Mouse (Mus musculus) intestine, embryonic 16.5 days (tissue): ENCODE measurements around the gene Nfat5. TPM values are rescaled to one million over a fixed set of nuclear protein-coding genes. Genes with fewer than 3 reads are reported as not detected.

Source experiments
- ATAC-seq: fragments of 200-750 bp; cut with Nextera tagmentation; 2 replicates; pipeline ENCODE4 v1.8.0; 2017; ENCODE audit warnings: moderate TSS enrichment, moderate library complexity
- H3K27ac ChIP-seq: fragments of 300-500 bp; sonication (generic); 2 replicates; pipeline ENCODE4 v1.5.1; 2014; ENCODE audit warnings: mild to moderate bottlenecking, low read length
- H3K27me3 ChIP-seq: fragments of 300-500 bp; sonication (generic); replicated peaks from 2 replicates; pipeline ENCODE4 v1.6.1; 2014; ENCODE audit warnings: low read length, control low read depth, mixed read lengths; ENCODE audit not compliant: control insufficient read depth, insufficient read depth
- H3K36me3 ChIP-seq: fragments of 300-500 bp; sonication (generic); 2 replicates; pipeline ENCODE4 v1.6.1; 2014; ENCODE audit warnings: low read length, control low read depth; ENCODE audit not compliant: control insufficient read depth, insufficient read depth
- H3K4me1 ChIP-seq: fragments of 300-500 bp; sonication (generic); 2 replicates; pipeline ENCODE4 v1.6.1; 2014; ENCODE audit warnings: low read length, control low read depth, mixed read lengths; ENCODE audit not compliant: control insufficient read depth, insufficient read depth
- H3K4me2 ChIP-seq: fragments of 300-500 bp; sonication (generic); 2 replicates; pipeline ENCODE4 v1.6.1; 2014; ENCODE audit warnings: low read depth, low read length, control low read depth
- H3K4me3 ChIP-seq: fragments of 300-500 bp; sonication (generic); 2 replicates; pipeline ENCODE4 v1.5.1; 2014; ENCODE audit warnings: mild to moderate bottlenecking, low read length
- H3K9ac ChIP-seq: fragments of 300-500 bp; sonication (generic); 2 replicates; pipeline ENCODE4 v1.6.1; 2014; ENCODE audit warnings: low read depth, low read length
- H3K9me3 ChIP-seq: fragments of 300-500 bp; sonication (generic); 2 replicates; pipeline ENCODE4 v1.6.1; 2016; ENCODE audit warnings: low read length, control low read depth; ENCODE audit not compliant: control insufficient read depth
- WGBS: fragments of 180-500 bp; shearing (Covaris S2); extraction: QIAGEN DNeasy Blood & Tissue Kit; methylation state at CpG from one replicate; pipeline ENCODE4 v1.1.7; 2014; 5-methylcytosine and 5-hydroxymethylcytosine counted together
- polyA plus RNA-seq: library from polyadenylated mRNA; unstranded; fragments of >200 nt; fragmentation: Nextera tagmentation; extraction: Ambion mirVana; gene quantifications from 2 replicates; pipeline ENCODE4 v1.2.1, GENCODE M21; 2015

Nfat5 gene
- polyA plus RNA-seq, 1 experiment from 2014 or later, result 5.9 TPM

DNA sequence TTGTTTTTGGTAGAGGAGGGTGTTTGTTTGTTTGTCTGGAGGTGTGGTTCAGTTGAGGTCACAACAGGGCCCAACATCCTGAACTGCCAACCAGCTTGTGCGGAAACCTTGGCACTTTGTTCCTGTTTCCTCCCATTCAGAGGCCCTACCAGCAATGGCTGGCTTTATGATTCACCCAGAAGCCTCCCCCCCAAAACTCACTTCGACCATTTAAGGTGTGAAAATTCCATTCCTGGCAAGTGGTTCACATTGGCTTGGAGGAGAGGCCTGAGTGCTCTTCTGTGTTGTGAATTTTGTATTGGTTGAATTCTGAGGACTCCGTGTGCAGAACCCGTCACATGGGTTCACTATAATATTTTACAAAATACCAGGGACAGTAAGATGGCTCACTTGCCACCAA, 32.1 kb upstream of the Nfat5 start:
- Histone ChIP-seq H3K4me1 (no peaks in the 10 kb centered on the region), H3K4me3 (no peak overlapping the region), H3K4me2 (no peak overlapping the region), H3K27me3 (no peaks in the 10 kb centered on the region), H3K27ac (no peak overlapping the region), H3K9ac (no peak overlapping the region), H3K9me3 (no peaks in the 10 kb centered on the region), H3K36me3 (no peaks in the 10 kb centered on the region)
- 77% methylated on average over 4 of the region's 4 CpGs for WGBS
- ATAC-seq, result no peak

DNA sequence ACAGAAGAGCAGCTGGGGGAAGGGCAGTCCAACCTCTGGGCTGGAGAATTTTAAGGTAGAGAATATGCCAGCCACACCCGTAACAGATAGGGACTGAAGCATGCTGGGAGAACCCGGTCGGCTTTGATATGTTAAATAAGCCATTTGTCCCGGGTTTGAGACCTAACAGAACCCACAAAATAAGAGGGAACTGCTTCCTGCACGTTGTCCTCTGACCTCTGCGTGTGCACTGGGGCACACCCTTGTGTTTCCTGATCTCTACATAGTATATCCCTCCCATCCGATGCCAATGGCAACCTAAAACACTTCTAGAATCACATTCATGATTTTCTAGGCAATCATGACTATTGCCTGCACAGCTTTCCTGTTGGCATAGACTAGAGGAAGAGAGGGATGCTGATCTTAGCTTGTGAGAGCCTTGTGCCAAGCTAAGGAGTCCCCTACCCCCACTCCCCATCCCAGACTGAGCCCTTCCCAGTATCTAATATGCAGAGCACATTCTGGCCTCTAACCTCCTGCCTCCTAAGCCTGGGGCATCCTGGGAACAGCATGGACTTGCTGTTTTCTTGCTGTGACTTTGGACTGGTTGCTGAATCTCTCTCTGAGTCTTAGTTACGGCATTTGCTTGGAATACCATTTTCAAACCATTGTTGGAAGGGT, 31.1 kb upstream of the Nfat5 start:
- 75% methylated on average over 8 of the region's 8 CpGs for WGBS
- no peaks in the 10 kb centered on the region for H3K36me3 ChIP-seq
- H3K4me3 ChIP-seq, result no peak overlapping the region
- no peak overlapping the region for H3K9ac ChIP-seq
- H3K27ac ChIP-seq, result no peak overlapping the region
- H3K4me2 ChIP-seq, result no peak overlapping the region
- no peaks in the 10 kb centered on the region for H3K9me3 ChIP-seq
- no peaks in the 10 kb centered on the region for H3K27me3 ChIP-seq
- no peak for ATAC-seq
- no peaks in the 10 kb centered on the region for H3K4me1 ChIP-seq

DNA sequence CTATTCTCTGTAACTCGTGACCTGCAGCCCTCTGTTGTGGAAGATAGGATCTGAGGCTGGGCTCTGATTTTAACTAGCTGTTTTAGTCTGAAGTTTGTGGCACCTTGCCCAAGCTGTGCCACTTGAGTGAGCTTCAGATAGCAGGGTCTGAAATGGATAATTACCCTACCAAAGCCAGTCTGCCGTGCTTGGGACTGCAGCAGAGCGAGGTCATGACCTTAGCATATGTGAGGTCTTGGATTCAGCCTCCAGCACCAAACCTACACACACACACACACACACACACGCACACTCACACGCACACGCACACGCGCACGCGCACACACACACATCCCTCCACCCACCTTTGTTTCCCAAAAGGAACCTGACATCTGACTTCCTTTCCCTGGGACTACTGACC, 27.5 kb upstream of the Nfat5 start:
- WGBS, result 82% methylated on average over 10 of the region's 10 CpGs
- Histone ChIP-seq H3K36me3 (no peaks in the 10 kb centered on the region), H3K9ac (no peak overlapping the region), H3K4me3 (no peak overlapping the region), H3K4me2 (no peak overlapping the region), H3K27ac (no peak overlapping the region), H3K4me1 (no peaks in the 10 kb centered on the region), H3K9me3 (no peaks in the 10 kb centered on the region), H3K27me3 (no peaks in the 10 kb centered on the region)
- no peak for ATAC-seq

DNA sequence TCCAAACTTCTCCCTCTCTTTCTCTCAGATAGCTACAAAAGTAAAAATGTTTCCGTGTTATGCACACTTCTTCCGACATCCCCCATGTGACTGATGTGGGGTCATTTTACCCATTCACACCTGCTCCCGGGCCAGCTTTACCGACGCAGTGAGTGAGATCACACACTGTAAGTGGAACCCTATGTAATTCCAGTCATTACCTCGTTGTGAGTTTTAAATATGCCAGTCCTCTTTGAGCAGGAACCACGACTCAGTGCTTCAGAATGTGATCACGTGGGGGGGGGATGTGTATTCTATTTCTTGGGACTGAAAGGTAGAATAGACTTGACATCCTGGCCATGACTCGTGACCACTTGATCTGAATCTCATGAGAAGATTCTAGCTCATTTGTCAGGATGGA, 24.8 kb upstream of the Nfat5 start:
- Histone ChIP-seq H3K9me3 (no peaks in the 10 kb centered on the region), H3K9ac (no peak overlapping the region), H3K27me3 (no peaks in the 10 kb centered on the region), H3K4me1 (no peaks in the 10 kb centered on the region), H3K27ac (no peak overlapping the region), H3K36me3 (no peaks in the 10 kb centered on the region), H3K4me2 (no peak overlapping the region), H3K4me3 (no peak overlapping the region)
- no peak for ATAC-seq
- whole genome bisulfite sequencing, result 72% methylated on average over 9 of the region's 9 CpGs

DNA sequence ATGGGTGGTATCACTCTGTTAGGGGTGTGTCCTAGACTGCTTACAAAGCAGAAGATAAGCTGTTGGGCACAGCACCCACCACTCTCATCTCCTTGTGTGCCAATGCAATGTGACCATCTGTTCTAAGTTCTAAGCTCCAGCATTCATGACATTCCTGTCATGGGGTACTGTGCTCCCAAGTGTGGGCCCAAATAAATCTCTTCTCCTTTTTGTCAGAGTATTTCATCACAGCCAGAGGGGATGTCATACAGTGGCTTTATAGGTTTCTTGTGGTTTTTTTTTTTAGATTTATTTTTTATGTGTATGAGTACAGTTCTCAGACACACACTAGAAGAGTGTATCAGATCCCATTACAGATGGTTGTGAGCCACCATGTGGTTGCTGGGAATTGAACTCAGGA, 24.1 kb upstream of the Nfat5 start:
- H3K4me1 ChIP-seq, result no peaks in the 10 kb centered on the region
- H3K36me3 ChIP-seq, result no peaks in the 10 kb centered on the region
- H3K4me3 ChIP-seq, result no peak overlapping the region
- H3K9ac ChIP-seq, result no peak overlapping the region
- ATAC-seq, result no peak
- H3K27ac ChIP-seq, result no peak overlapping the region
- H3K9me3 ChIP-seq, result no peaks in the 10 kb centered on the region
- no peak overlapping the region for H3K4me2 ChIP-seq
- H3K27me3 ChIP-seq, result no peaks in the 10 kb centered on the region

DNA sequence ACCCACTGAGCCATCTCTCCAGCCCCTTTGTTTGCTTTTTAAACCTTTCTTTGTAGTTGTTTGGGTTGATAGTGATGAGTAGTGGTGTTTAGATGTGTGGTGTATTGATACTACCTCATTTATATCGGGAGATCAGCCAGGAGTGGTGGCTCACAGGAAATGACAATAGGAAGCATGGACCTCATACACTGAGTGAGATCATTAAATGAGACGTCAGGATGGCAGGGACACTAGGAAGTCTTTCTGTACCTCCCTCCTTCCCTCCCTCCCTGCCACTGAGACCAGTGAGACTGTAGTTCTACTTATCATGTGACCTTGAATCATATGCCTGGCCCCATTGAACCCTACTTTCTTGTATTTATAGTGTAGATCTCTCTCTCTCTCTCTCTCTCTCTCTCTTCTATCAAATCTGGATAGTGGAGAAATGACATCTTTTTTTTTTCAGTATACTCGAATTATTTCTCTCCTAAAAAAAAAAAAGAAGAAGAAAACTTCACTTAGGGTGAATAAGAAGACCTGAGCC, 23.6 kb upstream of the Nfat5 start:
- no peak for ATAC-seq
- no peak overlapping the region for H3K9ac ChIP-seq
- H3K4me2 ChIP-seq, result no peak overlapping the region
- H3K9me3 ChIP-seq, result no peaks in the 10 kb centered on the region
- no peaks in the 10 kb centered on the region for H3K4me1 ChIP-seq
- H3K4me3 ChIP-seq, result no peak overlapping the region
- no peak overlapping the region for H3K27ac ChIP-seq
- no peaks in the 10 kb centered on the region for H3K27me3 ChIP-seq
- H3K36me3 ChIP-seq, result no peaks in the 10 kb centered on the region
- WGBS, result 52% methylated on average over 3 of the region's 3 CpGs

DNA sequence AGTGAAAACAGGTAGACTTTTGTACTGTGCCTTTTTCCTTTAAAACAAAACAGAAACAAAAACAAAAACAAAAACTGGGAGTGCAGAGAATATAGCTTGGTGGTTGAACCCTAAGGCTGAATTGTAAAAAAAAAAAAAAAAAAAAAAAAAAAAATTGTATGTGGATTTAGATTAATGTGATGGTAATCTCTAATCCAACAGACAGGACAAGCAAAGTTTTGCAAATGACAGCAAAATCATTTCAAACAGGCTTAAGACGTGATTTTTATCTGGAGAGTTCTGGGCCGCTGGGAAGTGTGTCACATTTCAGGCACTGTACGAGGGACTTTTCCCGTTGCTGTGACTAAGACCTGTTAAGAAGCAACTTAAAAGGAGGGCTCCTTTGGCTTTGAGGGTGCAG, 23.0 kb upstream of the Nfat5 start:
- H3K27me3 ChIP-seq, result no peaks in the 10 kb centered on the region
- 72% methylated on average over 4 of the region's 4 CpGs for WGBS
- no peak overlapping the region for H3K4me3 ChIP-seq
- ATAC-seq, result no peak
- no peak overlapping the region for H3K9ac ChIP-seq
- no peaks in the 10 kb centered on the region for H3K9me3 ChIP-seq
- H3K4me2 ChIP-seq, result no peak overlapping the region
- no peaks in the 10 kb centered on the region for H3K36me3 ChIP-seq
- no peak overlapping the region for H3K27ac ChIP-seq
- H3K4me1 ChIP-seq, result no peaks in the 10 kb centered on the region

DNA sequence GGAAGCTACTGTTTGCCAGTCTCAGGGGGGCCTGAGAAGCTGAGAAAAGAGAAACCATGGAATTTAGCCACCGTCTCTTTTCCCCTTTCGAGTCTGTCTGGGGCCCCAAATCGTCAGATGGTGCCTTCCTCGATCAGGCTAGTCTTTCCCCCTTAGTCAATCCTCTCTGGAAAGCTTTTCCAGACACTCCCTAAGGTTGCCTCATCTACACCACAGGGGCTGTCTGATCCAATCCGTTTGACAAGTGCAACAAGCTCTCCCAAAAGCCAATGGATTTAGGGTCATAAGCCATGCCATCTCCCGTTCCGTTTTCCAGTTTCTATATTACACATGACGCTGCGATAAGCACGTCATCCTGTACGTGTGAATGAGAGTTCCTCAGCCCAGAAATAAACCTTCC, 22.5 kb upstream of the Nfat5 start:
- Histone ChIP-seq H3K9me3 (no peaks in the 10 kb centered on the region), H3K4me2 (no peak overlapping the region), H3K27ac (no peak overlapping the region), H3K9ac (no peak overlapping the region), H3K4me3 (no peak overlapping the region), H3K36me3 (no peaks in the 10 kb centered on the region), H3K27me3 (no peaks in the 10 kb centered on the region), H3K4me1 (no peaks in the 10 kb centered on the region)
- 68% methylated on average over 11 of the region's 11 CpGs for WGBS
- no peak for ATAC-seq

DNA sequence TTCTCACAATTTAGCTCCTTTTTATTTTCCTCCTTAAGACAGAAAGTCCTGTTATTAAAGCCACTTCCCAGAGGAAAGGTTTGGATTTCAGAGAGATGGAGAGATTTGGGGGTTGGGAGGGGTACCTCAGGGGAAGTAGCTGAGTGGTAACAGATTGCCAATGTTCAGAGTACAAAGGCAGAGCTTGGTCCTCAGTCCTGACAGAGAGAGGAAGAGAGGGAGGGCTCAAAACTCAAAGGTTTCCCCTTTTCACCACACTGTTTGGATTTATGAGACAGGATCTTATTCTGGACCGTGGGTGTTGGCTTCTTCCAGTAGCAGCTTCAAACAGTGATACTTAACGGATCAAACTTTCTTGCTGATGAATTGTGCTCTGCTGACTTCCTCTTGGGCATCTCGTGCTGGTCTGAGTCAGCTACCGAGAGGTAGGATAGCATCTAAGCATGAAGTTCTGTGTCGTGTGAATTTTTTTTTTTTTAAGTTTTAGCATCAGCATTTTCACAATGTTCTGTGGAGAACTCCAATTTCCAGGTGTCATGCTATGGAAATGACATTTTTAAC, 15.9 kb upstream of the Nfat5 start:
- no peak overlapping the region for H3K4me2 ChIP-seq
- WGBS, result 54% methylated on average over 5 of the region's 5 CpGs
- no peaks in the 10 kb centered on the region for H3K36me3 ChIP-seq
- no peak overlapping the region for H3K9ac ChIP-seq
- no peaks in the 10 kb centered on the region for H3K9me3 ChIP-seq
- no peaks in the 10 kb centered on the region for H3K27me3 ChIP-seq
- H3K4me3 ChIP-seq, result no peak overlapping the region
- H3K27ac ChIP-seq, result no peak overlapping the region
- H3K4me1 ChIP-seq, result no peaks in the 10 kb centered on the region
- no peak for ATAC-seq

DNA sequence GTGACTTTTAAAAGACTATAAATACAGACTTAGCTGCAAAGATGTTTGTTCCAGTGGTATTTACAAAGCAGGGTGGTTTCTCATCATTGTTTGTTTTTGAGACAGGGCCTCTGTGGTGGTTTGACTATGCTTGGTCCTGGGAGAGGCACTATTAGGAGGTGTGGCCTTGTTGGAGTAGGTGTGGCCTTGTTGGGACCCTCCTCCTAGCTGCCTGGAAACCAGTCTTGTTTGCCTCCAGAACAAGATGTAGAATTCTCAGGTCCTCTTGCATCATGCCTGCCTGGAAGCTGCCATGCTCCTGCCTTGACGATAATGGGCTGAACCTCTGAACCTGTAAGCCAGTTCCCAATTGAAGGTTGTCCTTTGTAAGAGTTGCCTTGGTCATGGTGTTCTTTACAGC, 14.7 kb upstream of the Nfat5 start:
- H3K27me3 ChIP-seq, result no peaks in the 10 kb centered on the region
- no peaks in the 10 kb centered on the region for H3K4me1 ChIP-seq
- no peak overlapping the region for H3K27ac ChIP-seq
- ATAC-seq, result no peak
- no peak overlapping the region for H3K4me3 ChIP-seq
- no peaks in the 10 kb centered on the region for H3K36me3 ChIP-seq
- H3K9ac ChIP-seq, result no peak overlapping the region
- 87% methylated on average over 1 of the region's 1 CpGs for WGBS
- no peaks in the 10 kb centered on the region for H3K9me3 ChIP-seq
- no peak overlapping the region for H3K4me2 ChIP-seq
